Mouse (Mus musculus): ENCODE data around the gene Adgra3. TPM values are rescaled to one million over a fixed set of nuclear protein-coding genes. Genes with fewer than 3 reads are reported as not detected.

The Adgra3 gene
- polyA plus RNA-seq, 1 experiment from 2014 or later, result 13.4 TPM

- H3K4me1 ChIP-seq, result peaks cover 48% of the 10 kb centered on the region
- no peaks in the 10 kb centered on the region for H3K27me3 ChIP-seq (replicated peaks)
- H3K27ac ChIP-seq, result no peak overlapping the region
- no peak overlapping the region for H3K4me3 ChIP-seq
- no peak overlapping the region for H3K4me2 ChIP-seq
- no peak overlapping the region for H3K9ac ChIP-seq
- ATAC-seq, result no peak
- no peaks in the 10 kb centered on the region for H3K9me3 ChIP-seq (replicated peaks)
- H3K36me3 ChIP-seq, result 0 out of 2 replicates have a peak, but pooled peaks cover 2% of the 10 kb centered on the region
- 71% methylated on average over 6 of the region's 6 CpGs for WGBS (ENCODE audit: insufficient replicate concordance)
Measured at GRCm38 (mm10) chr5:50029662-50030061, 29.1 kb downstream of the Adgra3 start.

GRCm38 (mm10) chr5:50027561-50027960 lies 31.2 kb downstream of the Adgra3 start:
- no peaks in the 10 kb centered on the region for H3K9me3 ChIP-seq (replicated peaks)
- no peak for ATAC-seq
- H3K9ac ChIP-seq, result no peak overlapping the region
- WGBS (ENCODE audit: insufficient replicate concordance), result 73% methylated on average over 5 of the region's 5 CpGs
- H3K4me3 ChIP-seq, result no peak overlapping the region
- no peak overlapping the region for H3K4me2 ChIP-seq
- H3K27ac ChIP-seq, result no peak overlapping the region
- peaks cover 48% of the 10 kb centered on the region for H3K4me1 ChIP-seq
- no peaks in the 10 kb centered on the region for H3K27me3 ChIP-seq (replicated peaks)
- peaks cover 18% of the 10 kb centered on the region; the same call in 1 of the 2 replicates for H3K36me3 ChIP-seq

GRCm38 (mm10) chr5:50027001-50027400 lies 31.8 kb downstream of the Adgra3 start:
- Histone ChIP-seq H3K4me1 (peaks cover 44% of the 10 kb centered on the region), H3K36me3 (peaks cover 19% of the 10 kb centered on the region; the same call in 1 of the 2 replicates), H3K9ac (no peak overlapping the region), H3K27me3 (replicated peaks) (no peaks in the 10 kb centered on the region), H3K4me2 (no peak overlapping the region), H3K9me3 (replicated peaks) (no peaks in the 10 kb centered on the region), H3K4me3 (no peak overlapping the region), H3K27ac (no peak overlapping the region)
- WGBS (ENCODE audit: insufficient replicate concordance), result 51% methylated on average over 7 of the region's 7 CpGs
- ATAC-seq, result no peak

- no peak overlapping the region for H3K4me2 ChIP-seq
- H3K9me3 ChIP-seq (replicated peaks), result no peaks in the 10 kb centered on the region
- no peaks in the 10 kb centered on the region for H3K27me3 ChIP-seq (replicated peaks)
- peaks cover 19% of the 10 kb centered on the region; the same call in 1 of the 2 replicates for H3K36me3 ChIP-seq
- no peak for ATAC-seq
- H3K4me3 ChIP-seq, result no peak overlapping the region
- H3K27ac ChIP-seq, result no peak overlapping the region
- peaks cover 42% of the 10 kb centered on the region for H3K4me1 ChIP-seq
- WGBS (ENCODE audit: insufficient replicate concordance), result 43% methylated on average over 3 of the region's 3 CpGs
- no peak overlapping the region for H3K9ac ChIP-seq
Measured at GRCm38 (mm10) chr5:50026148-50026547, 32.7 kb downstream of the Adgra3 start.

- no peaks in the 10 kb centered on the region for H3K9me3 ChIP-seq (replicated peaks)
- H3K4me3 ChIP-seq, result no peak overlapping the region
- peaks cover 22% of the 10 kb centered on the region; the same call in 1 of the 2 replicates for H3K36me3 ChIP-seq
- H3K27me3 ChIP-seq (replicated peaks), result no peaks in the 10 kb centered on the region
- H3K4me2 ChIP-seq, result no peak overlapping the region
- peaks cover 32% of the 10 kb centered on the region for H3K4me1 ChIP-seq
- WGBS (ENCODE audit: insufficient replicate concordance), result 39% methylated on average over 6 of the region's 6 CpGs
- peak; percentile 85 for ATAC-seq
- no peak overlapping the region for H3K9ac ChIP-seq
- H3K27ac ChIP-seq, result no peak overlapping the region
Measured at GRCm38 (mm10) chr5:50024097-50024496, 34.7 kb downstream of the Adgra3 start.

GRCm38 (mm10) chr5:50015987-50016587 lies 42.7 kb downstream of the Adgra3 start:
- H3K27me3 ChIP-seq (replicated peaks), result no peaks in the 10 kb centered on the region
- no peak overlapping the region for H3K4me2 ChIP-seq
- 74% methylated on average over 5 of the region's 5 CpGs for WGBS (ENCODE audit: insufficient replicate concordance)

GRCm38 (mm10) chr5:50015147-50015697 lies 43.6 kb downstream of the Adgra3 start:
- H3K27me3 ChIP-seq (replicated peaks), result no peaks in the 10 kb centered on the region
- peak overlapping the region; percentile 48 for H3K4me2 ChIP-seq
- H3K27ac ChIP-seq, result no peak overlapping the region
- H3K36me3 ChIP-seq, result peaks cover 3% of the 10 kb centered on the region
- 25% methylated on average over 5 of the region's 5 CpGs for WGBS (ENCODE audit: insufficient replicate concordance)
- H3K4me3 ChIP-seq, result peak overlapping the region; percentile 20; the same call in 1 of the 2 replicates
- peaks cover 34% of the 10 kb centered on the region for H3K4me1 ChIP-seq
- H3K9ac ChIP-seq, result no peak overlapping the region
- H3K9me3 ChIP-seq (replicated peaks), result no peaks in the 10 kb centered on the region
- ATAC-seq, result peak; percentile 77

More at GRCm38 (mm10) chr5:50015987-50016587, 42.7 kb downstream of the Adgra3 start:
- no peak overlapping the region for H3K4me3 ChIP-seq
- no peak overlapping the region; the same call in 1 of the 2 replicates for H3K27ac ChIP-seq
- peaks cover 3% of the 10 kb centered on the region; the same call in 1 of the 2 replicates for H3K36me3 ChIP-seq
- ATAC-seq, result 0 out of 2 replicates have a peak, but pooled peaks have one; percentile 31
- H3K9me3 ChIP-seq (replicated peaks), result no peaks in the 10 kb centered on the region
- H3K4me1 ChIP-seq, result peaks cover 34% of the 10 kb centered on the region
- no peak overlapping the region for H3K9ac ChIP-seq

- WGBS (ENCODE audit: insufficient replicate concordance), result 22% methylated on average over 7 of the region's 7 CpGs
- no peaks in the 10 kb centered on the region for H3K27me3 ChIP-seq (replicated peaks)
- no peaks in the 10 kb centered on the region for H3K9me3 ChIP-seq (replicated peaks)
- H3K27ac ChIP-seq, result no peak overlapping the region
- peaks cover 34% of the 10 kb centered on the region for H3K4me1 ChIP-seq
- no peak overlapping the region for H3K9ac ChIP-seq
- H3K36me3 ChIP-seq, result peaks cover 2% of the 10 kb centered on the region
- H3K4me2 ChIP-seq, result peak overlapping the region; percentile 48
- H3K4me3 ChIP-seq, result peak overlapping the region; percentile 20; the same call in 1 of the 2 replicates
- ATAC-seq, result peak; percentile 77
Measured at GRCm38 (mm10) chr5:50014658-50015057, 44.1 kb downstream of the Adgra3 start.

GRCm38 (mm10) chr5:50013965-50014364 lies 44.8 kb downstream of the Adgra3 start:
- Histone ChIP-seq H3K27me3 (replicated peaks) (no peaks in the 10 kb centered on the region), H3K4me1 (peaks cover 34% of the 10 kb centered on the region), H3K36me3 (peaks cover 4% of the 10 kb centered on the region), H3K9me3 (replicated peaks) (no peaks in the 10 kb centered on the region), H3K27ac (no peak overlapping the region), H3K4me2 (no peak overlapping the region), H3K4me3 (no peak overlapping the region), H3K9ac (no peak overlapping the region)
- no peak; the same call in 1 of the 2 replicates for ATAC-seq
- 46% methylated on average over 4 of the region's 4 CpGs for WGBS (ENCODE audit: insufficient replicate concordance)

- peaks cover 3% of the 10 kb centered on the region for H3K4me1 ChIP-seq
- ATAC-seq, result no peak
- H3K9ac ChIP-seq, result no peak overlapping the region
- H3K36me3 ChIP-seq, result peaks cover 13% of the 10 kb centered on the region
- H3K27me3 ChIP-seq (replicated peaks), result no peaks in the 10 kb centered on the region
- no peak overlapping the region for H3K27ac ChIP-seq
- no peaks in the 10 kb centered on the region for H3K9me3 ChIP-seq (replicated peaks)
- 57% methylated on average over 4 of the region's 4 CpGs for WGBS (ENCODE audit: insufficient replicate concordance)
- no peak overlapping the region for H3K4me3 ChIP-seq
- H3K4me2 ChIP-seq, result no peak overlapping the region
Measured at GRCm38 (mm10) chr5:50008841-50009240, 50.0 kb downstream of the Adgra3 start.

GRCm38 (mm10) chr5:50006915-50007658 lies 51.7 kb downstream of the Adgra3 start:
- Histone ChIP-seq H3K27me3 (replicated peaks) (no peaks in the 10 kb centered on the region), H3K36me3 (peaks cover 17% of the 10 kb centered on the region), H3K9ac (no peak overlapping the region), H3K9me3 (replicated peaks) (no peaks in the 10 kb centered on the region), H3K4me2 (no peak overlapping the region), H3K4me1 (no peaks in the 10 kb centered on the region), H3K4me3 (no peak overlapping the region), H3K27ac (no peak overlapping the region)
- no peak for ATAC-seq
- 87% methylated on average over 9 of the region's 9 CpGs for WGBS (ENCODE audit: insufficient replicate concordance)

GRCm38 (mm10) chr5:50002269-50002668 lies 56.5 kb downstream of the Adgra3 start:
- Histone ChIP-seq H3K9me3 (replicated peaks) (no peaks in the 10 kb centered on the region), H3K36me3 (peaks cover 34% of the 10 kb centered on the region), H3K4me3 (no peak overlapping the region), H3K27me3 (replicated peaks) (no peaks in the 10 kb centered on the region), H3K4me1 (no peaks in the 10 kb centered on the region), H3K27ac (no peak overlapping the region), H3K4me2 (no peak overlapping the region), H3K9ac (no peak overlapping the region)
- ATAC-seq, result 0 out of 2 replicates have a peak, but pooled peaks have one; percentile 32
- 70% methylated on average over 6 of the region's 6 CpGs for WGBS (ENCODE audit: insufficient replicate concordance)

Measured in liver, embryonic 12.5 days (tissue).